Mouse (Mus musculus) liver, embryonic 11.5 days (tissue): Measurements from ENCODE around the gene Gm6592. TPM values are rescaled to one million over a fixed set of nuclear protein-coding genes. Genes with fewer than 3 reads are reported as not detected.
"Not testable (repeated sequence)": the region's sequence is repeated elsewhere in the genome, so short reads cannot be mapped to it uniquely, and the experiment has no call there.

Experiments used
- ATAC-seq: fragments of 200-750 bp; cut with Nextera tagmentation; replicated peaks from 2 replicates; pipeline ENCODE4 v1.8.0; 2017; ENCODE audit warnings: moderate number of reproducible peaks, mild to moderate bottlenecking, moderate TSS enrichment, moderate library complexity; ENCODE audit not compliant: low FRiP score
- DNase-seq: peaks from one replicate; pipeline ENCODE4 v3.0.0-alpha.2; 2017; ENCODE audit warnings: low spot score
- H3K27ac ChIP-seq: fragments of 300-500 bp; sonication (generic); 2 replicates; pipeline ENCODE4 v1.5.1; 2014; ENCODE audit warnings: mild to moderate bottlenecking, low read depth, low read length, control low read depth
- H3K27me3 ChIP-seq: fragments of 300-500 bp; sonication (generic); replicated peaks from 2 replicates; pipeline ENCODE4 v1.6.1; 2014; ENCODE audit warnings: low read length, mixed read lengths; ENCODE audit not compliant: control insufficient read depth, insufficient read depth
- H3K36me3 ChIP-seq: fragments of 300-500 bp; sonication (generic); 2 replicates; pipeline ENCODE4 v1.6.1; 2014; ENCODE audit warnings: mild to moderate bottlenecking, low read length, moderate library complexity, mixed read lengths; ENCODE audit not compliant: control insufficient read depth, insufficient read depth
- H3K4me1 ChIP-seq: fragments of 300-500 bp; sonication (generic); replicated peaks from 2 replicates; pipeline ENCODE4 v1.6.1; 2014; ENCODE audit warnings: low read length, mixed read lengths; ENCODE audit not compliant: control insufficient read depth, insufficient read depth
- H3K4me2 ChIP-seq: fragments of 300-500 bp; sonication (generic); 2 replicates; pipeline ENCODE4 v1.6.1; 2014; ENCODE audit warnings: mild to moderate bottlenecking, control low read depth, moderate library complexity
- H3K4me3 ChIP-seq: fragments of 300-500 bp; sonication (generic); 2 replicates; pipeline ENCODE4 v1.5.1; 2014; ENCODE audit warnings: low read depth, low read length, control low read depth
- H3K9ac ChIP-seq: fragments of 300-500 bp; sonication (generic); 2 replicates; pipeline ENCODE4 v1.6.1; 2014; ENCODE audit warnings: low read depth, low read length, control low read depth
- H3K9me3 ChIP-seq: fragments of 300-500 bp; sonication (generic); 2 replicates; pipeline ENCODE4 v1.6.1; 2016; ENCODE audit warnings: low read length, inconsistent platforms, mixed read lengths; ENCODE audit not compliant: control insufficient read depth
- WGBS: fragments of 180-500 bp; shearing (Covaris S2); extraction: QIAGEN DNeasy Blood & Tissue Kit; methylation state at CpG from one replicate; pipeline ENCODE4 v1.1.7; 2014; 5-methylcytosine and 5-hydroxymethylcytosine counted together
- polyA plus RNA-seq: library from polyadenylated mRNA; unstranded; fragments of >200 nt; fragmentation: Nextera tagmentation; extraction: Ambion mirVana; gene quantifications from 2 replicates; pipeline ENCODE4 v1.2.1, GENCODE M21; 2014

The Gm6592 gene
- polyA plus RNA-seq = not detected in 2 replicates

DNA sequence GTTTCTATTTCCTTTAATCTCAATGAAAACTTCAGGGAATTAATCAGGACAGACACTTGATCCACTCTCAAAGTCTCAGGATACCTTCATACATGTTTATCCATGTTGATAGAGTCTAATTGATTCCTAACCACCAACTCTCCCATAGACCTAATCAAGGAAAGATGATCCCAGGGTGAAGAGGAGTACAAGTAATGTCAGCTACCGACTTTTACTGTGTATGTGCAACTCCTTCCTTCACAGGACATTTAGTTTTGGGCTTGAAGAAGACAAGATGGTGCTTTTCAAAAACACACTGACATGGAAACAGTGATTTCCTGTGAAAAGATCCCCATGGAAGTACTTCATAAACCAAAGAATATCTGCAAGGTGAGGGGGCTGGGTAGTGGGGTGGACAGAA is at the start of gene Gm6592:
TSS of gene Gm6592 (plus strand) at position 301 of the 400 bp plus-strand sequence.
- Histone ChIP-seq H3K4me2 (no peak within 1 kb of the TSS), H3K27ac (no peak within 1 kb of the TSS), H3K36me3 (no peaks in the 10 kb centered on the region), H3K9ac (no peak within 1 kb of the TSS), H3K4me3 (no peak within 1 kb of the TSS), H3K9me3 (no peaks in the 10 kb centered on the region; the same call in 1 of the 2 replicates), H3K4me1 (no peaks in the 10 kb centered on the region), H3K27me3 (no peaks in the 10 kb centered on the region)
- DNase-seq = no peak
- ATAC-seq = no peak
- 56% methylated on average over 1 of the region's 1 CpGs for WGBS

DNA sequence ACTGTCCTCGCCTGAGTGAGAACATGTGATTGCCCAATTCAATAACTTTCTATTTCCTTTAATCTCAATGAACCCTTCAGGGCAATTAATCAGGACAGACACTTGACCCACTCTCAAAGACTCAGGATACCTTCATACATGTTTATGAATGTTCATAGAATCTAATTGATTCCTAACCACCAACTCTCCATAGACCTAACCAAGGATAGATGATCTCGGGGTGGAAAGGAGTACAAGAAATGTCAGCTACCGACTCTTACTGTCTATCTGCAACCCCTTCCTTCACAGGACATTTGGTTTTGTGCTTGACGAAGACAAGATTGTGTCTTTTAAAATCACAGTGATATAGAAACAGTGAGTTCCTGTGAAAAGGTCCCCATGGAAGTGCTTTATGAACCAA is 40.4 kb upstream of the Gm6592 start, which contains the start of gene Ssxb5:
TSS of gene Ssxb5 (plus strand) at position 301 of the 400 bp plus-strand sequence.
- not testable (repeated sequence) for H3K4me3 ChIP-seq, ATAC-seq, H3K27ac ChIP-seq, H3K27me3 ChIP-seq, H3K9me3 ChIP-seq, H3K36me3 ChIP-seq, H3K4me1 ChIP-seq, DNase-seq, H3K4me2 ChIP-seq, H3K9ac ChIP-seq
- 65% methylated on average over 4 of the region's 4 CpGs for WGBS

DNA sequence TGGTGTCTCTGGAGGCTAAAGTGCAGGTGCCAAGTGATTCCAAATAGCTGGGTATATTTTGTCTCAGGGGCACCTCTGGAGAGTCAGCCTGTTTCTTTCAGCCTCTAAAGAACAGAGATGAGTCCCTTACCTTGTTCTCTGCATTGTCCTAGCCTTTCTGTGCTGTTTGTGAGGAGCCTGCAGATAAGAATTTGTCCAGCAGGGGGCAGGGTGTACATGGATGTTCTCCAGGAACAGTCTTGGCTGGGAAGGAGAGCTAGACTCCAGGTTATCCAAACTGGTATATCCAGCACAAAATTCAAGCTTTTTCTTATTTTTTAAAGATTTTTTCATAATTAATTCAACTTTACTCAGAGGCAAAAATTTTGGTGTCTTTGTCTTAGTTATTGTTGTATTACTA is 11.8 kb upstream of the Gm6592 start:
- Histone ChIP-seq H3K36me3 (no peaks in the 10 kb centered on the region), H3K9ac (no peak overlapping the region), H3K27ac (no peak overlapping the region), H3K4me1 (no peaks in the 10 kb centered on the region), H3K4me2 (no peak overlapping the region), H3K9me3 (no peaks in the 10 kb centered on the region), H3K4me3 (no peak overlapping the region), H3K27me3 (no peaks in the 10 kb centered on the region)
- no peak for ATAC-seq
- DNase-seq = no peak

DNA sequence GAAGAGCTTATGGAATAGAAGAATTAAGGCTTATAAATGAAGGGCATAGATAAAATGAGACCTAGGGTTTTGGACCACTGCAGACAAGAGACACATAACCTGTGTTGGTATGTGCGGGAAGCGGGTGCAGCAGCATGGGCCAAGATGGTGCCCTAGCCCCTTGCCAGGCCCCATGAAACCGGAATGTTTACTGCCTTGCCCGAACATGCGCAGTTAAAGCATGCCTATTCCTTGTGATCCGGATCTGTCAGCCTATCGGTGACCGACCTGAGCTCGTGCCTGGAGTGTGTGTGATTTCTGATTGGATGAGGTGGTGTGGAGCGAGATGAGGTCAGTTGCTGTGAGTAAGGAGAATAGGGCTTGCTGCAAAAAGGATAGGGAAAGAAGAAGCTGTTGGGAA is 8.7 kb downstream of the Gm6592 start:
- no peak for ATAC-seq
- Histone ChIP-seq H3K4me3 (no peak overlapping the region), H3K4me2 (no peak overlapping the region), H3K27me3 (no peaks in the 10 kb centered on the region), H3K9me3 (no peaks in the 10 kb centered on the region), H3K36me3 (no peaks in the 10 kb centered on the region), H3K4me1 (no peaks in the 10 kb centered on the region), H3K9ac (no peak overlapping the region), H3K27ac (no peak overlapping the region)
- WGBS = 87% methylated on average over 10 of the region's 10 CpGs
- no peak for DNase-seq

DNA sequence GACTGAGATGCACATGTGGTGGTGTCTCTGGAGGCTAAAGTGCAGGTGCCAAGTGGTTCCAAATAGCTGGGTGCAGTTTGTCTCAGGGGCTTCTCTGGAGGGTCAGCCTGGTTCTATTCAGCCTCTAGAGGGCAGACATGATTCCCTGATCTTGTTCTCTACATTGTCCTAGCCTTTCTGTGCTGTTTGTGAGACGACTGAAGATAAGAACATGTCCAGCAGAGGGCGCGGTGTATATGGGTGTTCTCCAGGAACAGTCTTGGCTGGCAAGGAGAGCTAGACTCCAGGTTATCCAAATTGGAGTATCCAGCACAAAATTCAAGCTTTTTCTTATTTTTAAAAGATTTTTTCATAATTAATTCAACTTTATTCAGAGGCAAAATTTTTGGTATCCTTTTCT is 20.5 kb downstream of the Gm6592 start:
- not testable (repeated sequence) for ATAC-seq, H3K27ac ChIP-seq, H3K9me3 ChIP-seq, H3K4me2 ChIP-seq, H3K4me1 ChIP-seq, H3K4me3 ChIP-seq, H3K27me3 ChIP-seq, H3K36me3 ChIP-seq, H3K9ac ChIP-seq
- peak; percentile 29 for DNase-seq
- WGBS = 4% methylated on average over 3 of the region's 3 CpGs

DNA sequence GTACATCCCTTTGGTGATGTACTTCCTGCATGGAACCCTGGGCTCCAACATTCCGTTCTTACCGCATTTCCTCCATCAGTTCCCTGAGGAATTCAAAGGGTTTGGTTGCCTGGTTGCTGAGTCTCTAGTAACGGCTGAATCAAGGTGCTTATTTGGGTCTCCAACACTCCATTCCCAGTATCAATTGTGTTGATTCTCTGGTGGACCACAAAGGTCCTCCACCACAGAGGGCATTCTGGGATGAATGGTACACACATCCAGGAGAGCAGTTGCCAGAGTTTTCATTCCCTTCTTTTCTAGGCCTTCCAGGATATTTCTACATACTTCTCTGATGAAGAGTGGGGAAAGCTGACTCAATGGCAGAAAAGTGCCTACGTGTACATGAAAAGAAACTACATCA is 30.2 kb downstream of the Gm6592 start, which contains the start of gene Gm5751:
TSS of gene Gm5751 (plus strand) at position 301 of the 400 bp plus-strand sequence.
- not testable (repeated sequence) for H3K4me3 ChIP-seq, H3K27me3 ChIP-seq, DNase-seq, H3K4me1 ChIP-seq, H3K27ac ChIP-seq, H3K9ac ChIP-seq, ATAC-seq, H3K4me2 ChIP-seq, H3K9me3 ChIP-seq, H3K36me3 ChIP-seq
- WGBS = 82% methylated on average over 3 of the region's 4 CpGs

DNA sequence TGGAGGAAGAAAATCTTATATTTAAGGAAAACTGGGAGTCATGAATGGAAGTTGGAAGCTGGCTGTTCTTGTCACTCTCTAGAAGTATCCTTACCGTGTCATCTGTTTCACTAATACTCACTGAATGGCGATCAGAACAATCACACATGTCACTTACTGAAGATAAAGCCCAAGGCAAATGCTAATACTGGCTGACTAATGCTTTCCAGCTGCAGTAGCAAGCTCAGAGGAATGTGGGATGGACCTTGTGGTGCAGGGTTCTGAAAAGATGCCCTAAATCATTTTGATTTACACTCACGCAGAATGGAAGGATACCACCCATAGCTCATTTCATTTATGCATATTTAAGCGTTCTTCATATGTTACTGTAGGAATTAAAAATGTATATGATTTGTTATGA is 40.5 kb downstream of the Gm6592 start:
- no peak overlapping the region for H3K4me2 ChIP-seq
- no peak overlapping the region for H3K9ac ChIP-seq
- no peaks in the 10 kb centered on the region for H3K36me3 ChIP-seq
- WGBS = 68% methylated on average over 4 of the region's 4 CpGs
- no peaks in the 10 kb centered on the region for H3K4me1 ChIP-seq
- H3K4me3 ChIP-seq = no peak overlapping the region
- ATAC-seq = no peak
- no peak for DNase-seq
- no peaks in the 10 kb centered on the region for H3K9me3 ChIP-seq
- H3K27me3 ChIP-seq = no peaks in the 10 kb centered on the region
- no peak overlapping the region for H3K27ac ChIP-seq

DNA sequence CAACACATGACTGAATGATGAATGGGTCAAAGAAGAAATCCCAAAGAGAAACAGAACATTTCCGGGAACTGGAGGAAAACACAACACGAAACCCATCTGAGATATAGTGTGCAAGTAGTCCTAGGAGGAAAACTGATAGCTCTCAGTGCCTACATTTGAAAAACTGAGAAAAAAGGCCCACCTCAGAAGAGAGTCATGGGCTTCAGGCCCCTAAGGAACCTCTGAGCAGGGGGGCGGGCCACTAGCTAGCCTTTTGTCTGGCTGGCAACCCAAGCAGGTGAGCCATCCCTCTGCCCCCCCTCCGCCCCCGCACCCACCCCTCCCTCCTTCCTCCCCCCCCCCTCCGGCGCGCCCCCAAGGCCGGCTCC is 48.2 kb downstream of the Gm6592 start:
- peak overlapping the region; percentile 59; the same call in 1 of the 2 replicates for H3K4me2 ChIP-seq
- H3K4me1 ChIP-seq = no peaks in the 10 kb centered on the region
- WGBS = 41% methylated on average over 4 of the region's 9 CpGs
- no peaks in the 10 kb centered on the region for H3K36me3 ChIP-seq
- no peak for DNase-seq
- no peak overlapping the region for H3K9ac ChIP-seq
- ATAC-seq = no peak
- no peaks in the 10 kb centered on the region for H3K9me3 ChIP-seq
- peaks cover 31% of the 10 kb centered on the region for H3K27me3 ChIP-seq
- H3K27ac ChIP-seq = no peak overlapping the region
- peak overlapping the region; percentile 47 for H3K4me3 ChIP-seq

DNA sequence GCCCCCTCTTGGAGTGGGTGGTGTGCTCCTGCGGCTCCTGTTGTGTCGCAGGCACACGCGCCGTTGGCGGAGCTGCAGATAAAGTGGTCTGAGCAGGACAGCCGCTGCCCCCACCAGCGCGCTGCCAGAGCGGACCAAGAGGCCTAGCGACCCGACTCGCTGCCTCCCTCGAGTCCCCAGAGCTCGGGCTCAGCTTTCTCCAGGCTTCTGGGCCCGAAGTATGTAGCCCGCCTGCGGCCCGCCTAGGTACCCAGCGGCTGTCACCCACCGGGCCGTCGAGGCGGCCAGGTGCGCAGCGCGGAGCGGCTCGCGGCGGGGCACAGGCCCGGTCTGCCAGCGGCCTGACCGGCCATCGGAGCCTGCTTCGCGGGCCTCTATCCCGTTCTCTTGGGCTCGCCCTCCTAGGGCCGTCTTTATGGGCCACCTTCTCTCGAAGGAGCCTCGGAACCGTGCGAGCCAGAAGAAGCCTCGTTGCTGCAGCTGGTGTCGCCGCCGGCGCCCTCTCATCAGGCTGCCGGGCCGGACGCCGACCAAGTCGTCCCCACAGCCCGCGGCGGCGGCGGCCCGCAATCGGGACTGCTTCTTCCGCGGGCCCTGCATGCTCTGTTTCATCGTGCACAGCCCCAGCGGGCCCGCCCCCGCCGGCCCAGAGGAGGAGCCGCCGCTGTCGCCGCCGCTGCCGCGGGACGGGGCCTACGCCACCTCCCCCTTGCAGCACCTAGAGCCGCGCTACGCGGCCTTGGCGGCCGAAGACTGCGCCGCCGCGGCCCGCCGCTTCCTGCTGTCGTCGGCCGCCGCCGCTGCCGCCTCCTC is 48.8 kb downstream of the Gm6592 start, which contains the start of gene B630019K06Rik:
TSS of gene B630019K06Rik (plus strand) at position 40 of the 813 bp plus-strand sequence.
- ATAC-seq (peak; percentile 63), DNase-seq (peak; percentile 39)
- H3K27ac ChIP-seq = no peak within 1 kb of the TSS; the same call in 1 of the 2 replicates
- H3K9ac ChIP-seq = peak within 1 kb of the TSS; percentile 43; the same call in 1 of the 2 replicates
- H3K9me3 ChIP-seq = no peaks in the 10 kb centered on the region
- H3K4me3 ChIP-seq = peak within 1 kb of the TSS; percentile 47
- no peaks in the 10 kb centered on the region for H3K4me1 ChIP-seq
- peak within 1 kb of the TSS; percentile 59 for H3K4me2 ChIP-seq
- 14% methylated on average over 68 of the region's 95 CpGs for WGBS
- H3K27me3 ChIP-seq = peaks cover 31% of the 10 kb centered on the region
- no peaks in the 10 kb centered on the region for H3K36me3 ChIP-seq
